Mouse (Mus musculus): ENCODE data around the gene Gadd45gip1.

Gadd45gip1 gene

DNA sequence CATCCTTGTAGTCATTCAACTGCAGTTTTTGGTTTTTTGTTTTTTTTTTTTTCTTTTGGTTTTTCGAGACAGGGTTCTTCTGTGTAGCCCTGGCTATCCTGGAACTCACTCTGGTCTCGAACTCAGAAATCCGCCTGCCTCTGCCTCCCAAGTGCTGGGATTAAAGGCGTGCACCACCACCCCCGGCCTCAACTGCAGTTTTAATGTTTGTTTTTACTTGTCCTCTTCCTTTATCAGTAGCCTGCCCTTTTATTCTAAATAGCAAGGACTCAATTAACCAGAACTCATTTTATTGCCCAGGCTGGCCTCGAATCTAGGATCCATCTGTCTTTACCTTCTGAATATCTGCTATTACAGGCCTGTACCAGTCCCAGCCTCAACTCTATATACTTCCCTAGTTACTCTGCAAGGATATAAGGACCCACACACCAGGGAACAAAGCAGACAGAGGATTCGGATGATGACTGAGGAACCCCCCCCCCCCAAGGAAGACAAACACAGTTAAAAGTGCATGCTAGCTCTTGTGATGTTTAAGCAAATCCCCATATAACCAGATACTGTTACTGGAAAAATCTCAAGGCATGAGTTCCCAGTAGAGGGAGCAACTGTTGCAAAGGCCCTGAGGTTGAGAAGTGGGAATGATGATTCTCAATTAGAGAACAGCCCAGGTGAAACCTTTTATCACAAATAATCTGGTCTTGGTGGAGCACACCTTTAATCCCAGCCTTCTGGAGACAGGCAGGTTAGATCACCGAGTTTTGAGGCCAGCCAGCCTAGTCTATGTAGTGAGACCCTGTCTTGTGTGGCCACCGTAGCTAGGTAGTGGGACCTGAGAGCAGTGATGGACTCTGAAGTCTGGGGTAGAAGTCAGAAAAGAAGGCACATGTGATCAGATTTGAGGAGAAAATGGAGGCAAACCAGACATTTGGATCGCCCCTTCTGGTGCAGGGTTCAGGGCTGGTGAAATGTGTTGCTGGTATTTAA, 1.7 kb downstream of the Gadd45gip1 start:
- DNase-seq = no peak

GRCm38 (mm10) chr8:84834002-84834865, 2.9 kb downstream of the Gadd45gip1 start:
- no peak for DNase-seq

GRCm38 (mm10) chr8:84834866-84835855, 3.8 kb downstream of the Gadd45gip1 start:
- DNase-seq = no peak

DNA sequence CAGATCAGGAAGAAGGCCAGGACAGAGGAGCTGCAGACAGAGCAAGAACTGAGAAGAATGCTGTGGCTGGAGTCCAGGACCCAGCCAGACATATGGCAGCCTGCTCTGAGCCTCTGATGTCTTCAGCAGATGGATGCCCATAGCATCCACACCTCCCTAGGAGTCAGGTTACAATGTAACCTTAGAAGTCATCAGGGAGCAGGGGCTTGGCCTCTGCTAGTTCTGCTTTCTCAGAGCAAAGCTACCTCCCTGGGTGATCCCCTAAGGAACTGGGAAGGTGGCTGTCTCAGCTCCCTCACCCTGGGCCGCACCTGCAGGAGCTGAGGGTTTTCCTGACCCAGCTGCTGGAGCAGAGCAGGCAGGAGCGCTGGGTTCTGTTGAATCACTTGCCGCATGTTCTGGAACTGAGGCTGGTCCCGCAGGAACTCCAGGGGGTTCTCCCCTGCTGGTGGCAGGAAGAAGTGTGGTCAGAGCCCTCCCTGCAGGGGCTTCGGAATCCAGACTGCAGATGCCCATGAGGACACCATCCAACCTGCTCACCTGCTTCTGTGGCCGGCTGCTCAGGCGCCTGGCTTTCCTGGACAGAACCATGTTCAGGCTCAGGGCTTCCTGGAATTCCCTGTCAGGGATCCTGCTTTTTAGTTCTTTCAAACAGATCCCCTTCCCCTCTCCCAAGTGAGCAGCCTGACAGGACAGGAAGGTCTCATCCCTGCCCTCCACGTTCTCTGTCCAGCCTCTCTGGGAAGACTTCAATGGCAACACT, 6.0 kb downstream of the Gadd45gip1 start:
- no peak for DNase-seq

DNA sequence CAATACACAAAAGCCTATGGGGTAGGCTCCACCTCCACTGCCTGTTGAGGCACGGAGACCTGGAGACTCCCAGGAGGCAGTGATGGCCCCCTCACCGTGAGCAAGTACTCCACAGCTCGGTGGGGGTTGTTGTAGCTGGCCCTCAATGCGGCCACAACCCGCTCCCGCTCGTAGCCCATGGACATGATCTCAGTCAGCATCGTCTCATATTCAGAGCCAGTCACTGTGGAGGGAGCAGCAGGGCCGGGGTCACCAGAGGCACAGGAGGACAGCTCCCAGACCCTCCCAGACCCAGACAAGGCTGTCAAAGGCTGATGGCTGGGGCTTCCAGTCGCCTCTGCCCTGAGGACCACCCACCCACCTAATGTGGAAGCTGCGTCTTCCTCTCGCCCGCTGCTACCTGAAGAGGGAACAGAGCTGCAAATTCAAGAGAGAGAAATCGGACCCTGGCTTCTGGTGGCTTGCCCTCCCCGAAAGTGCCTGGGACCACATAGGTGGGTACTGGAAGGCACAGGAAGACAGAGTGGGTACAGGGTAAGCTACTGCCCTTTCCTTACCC, 6.7 kb downstream of the Gadd45gip1 start:
- no peak for DNase-seq

GRCm38 (mm10) chr8:84838513-84838912, 7.2 kb downstream of the Gadd45gip1 start:
- DNase-seq = no peak

GRCm38 (mm10) chr8:84839411-84839810, 8.1 kb downstream of the Gadd45gip1 start:
- no peak for DNase-seq

DNA sequence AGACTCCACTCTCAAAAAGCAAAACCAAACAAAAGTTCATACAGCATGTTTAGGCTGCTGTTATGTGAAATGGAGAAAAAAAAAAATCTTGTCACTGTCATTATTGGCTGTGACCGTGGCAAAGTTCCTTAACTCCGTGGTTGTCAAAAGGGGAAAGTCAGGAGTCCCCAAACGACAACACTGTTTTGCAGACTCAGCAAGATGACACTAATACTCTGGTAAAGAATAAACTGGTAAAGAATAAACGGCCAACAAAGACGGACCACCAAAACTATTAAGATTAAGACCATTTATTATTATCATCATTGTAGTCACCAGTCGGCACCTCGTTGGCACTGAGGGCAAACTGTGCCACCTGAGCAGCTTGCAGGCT, 8.5 kb downstream of the Gadd45gip1 start:
- DNase-seq = no peak

DNA sequence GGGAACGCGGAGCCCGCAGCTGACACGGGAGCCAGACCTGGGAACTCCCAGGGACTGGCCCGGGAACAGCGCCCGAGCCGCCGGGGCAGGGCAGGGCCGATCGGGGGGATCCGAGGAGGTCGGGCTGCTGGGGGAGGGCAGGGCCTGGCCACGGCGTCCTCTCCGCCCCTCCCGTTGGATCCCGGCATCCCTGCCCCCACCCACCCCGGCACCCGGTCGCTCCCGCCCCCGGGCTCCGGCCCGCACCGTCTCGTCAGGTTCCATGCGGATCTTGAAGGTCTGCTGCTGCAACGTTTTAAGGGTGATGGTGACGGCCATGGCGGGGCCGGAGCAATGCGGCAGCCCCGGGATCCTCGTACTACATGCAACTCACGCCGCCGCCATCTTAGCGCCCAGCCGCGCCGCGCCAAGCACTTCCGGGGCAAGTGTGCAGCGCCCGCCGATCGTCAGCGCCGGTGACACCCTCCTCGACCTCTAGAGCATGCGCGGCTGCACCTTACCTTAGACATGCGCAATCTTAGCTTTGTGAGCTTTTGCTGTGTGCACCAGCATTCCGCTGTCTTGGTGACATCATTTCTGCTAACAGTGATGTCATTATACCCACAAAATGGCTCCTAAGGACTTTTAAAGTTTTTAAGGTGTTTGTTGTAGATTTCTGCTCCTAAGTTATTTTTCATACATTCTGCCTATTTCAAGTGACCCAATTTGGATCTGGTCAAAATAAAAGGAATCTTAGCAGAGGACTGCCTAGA, 9.1 kb downstream of the Gadd45gip1 start, which contains the start of gene Rad23a:
Gene Rad23a (minus strand): TSS at position 418 of the 752 bp plus-strand sequence.
- peak; percentile 80 to 83 for DNase-seq

DNA sequence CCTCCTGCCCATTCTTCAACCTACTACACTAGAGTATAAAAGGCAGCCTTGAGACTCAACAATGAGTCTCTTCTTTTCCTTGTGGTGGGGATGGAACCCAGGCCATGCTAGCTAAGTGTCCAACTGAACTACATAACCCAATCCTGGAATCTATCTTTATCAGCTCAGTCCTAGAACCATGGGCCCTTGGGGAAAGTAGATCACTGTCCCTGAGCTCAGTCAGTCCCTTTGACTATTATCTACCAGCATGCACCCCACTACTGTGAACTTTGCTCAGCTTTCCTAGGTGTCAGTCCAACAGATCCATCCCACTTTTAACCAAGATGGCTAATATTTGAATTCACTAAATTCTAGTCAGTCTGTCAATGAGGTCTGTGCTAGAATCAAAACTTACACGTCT, 10.2 kb downstream of the Gadd45gip1 start:
- no peak for DNase-seq

- no peak for DNase-seq
These were observed 13.2 kb downstream of the Gadd45gip1 start for GRCm38 (mm10) chr8:84844397-84845070.

DNA sequence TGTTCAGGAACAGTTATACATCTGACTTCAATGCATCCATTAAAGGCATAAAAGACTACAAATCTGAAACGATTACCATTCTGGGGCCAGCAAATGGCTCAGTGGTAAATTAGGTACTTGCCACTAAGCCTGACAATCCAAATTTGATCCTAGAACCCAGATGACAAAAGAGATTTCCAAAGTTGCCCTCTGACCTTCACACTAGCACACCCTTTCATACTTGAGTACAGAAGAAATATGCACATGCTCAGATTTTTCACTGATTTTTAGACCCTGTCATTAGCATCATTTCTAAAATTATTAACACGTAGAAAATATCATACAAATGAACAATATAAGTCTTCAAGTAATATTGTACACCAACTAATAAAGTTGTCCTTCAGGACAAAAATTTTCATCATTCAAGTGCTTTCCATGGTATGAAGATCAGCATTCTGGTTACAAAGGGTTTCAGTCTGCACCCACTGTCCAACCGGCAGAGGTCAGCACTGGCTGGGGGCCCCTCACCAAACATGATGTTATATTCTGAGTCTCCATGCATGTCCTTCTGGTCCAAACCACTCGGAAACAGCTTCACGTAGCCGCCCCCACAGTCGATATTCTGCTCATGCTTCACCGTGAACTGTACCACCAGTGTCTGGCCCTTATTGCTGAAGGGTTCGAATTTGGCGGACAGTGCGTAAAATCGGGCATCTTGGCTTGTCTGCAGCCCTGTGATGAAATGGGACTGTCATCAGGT, 14.2 kb downstream of the Gadd45gip1 start:
- DNase-seq = peak in 1 of 2 experiments; percentile 35

- DNase-seq = no peak
These were observed 14.9 kb downstream of the Gadd45gip1 start for GRCm38 (mm10) chr8:84846094-84846721.

- peak; percentile 98 to 99 for DNase-seq
These were observed 15.6 kb downstream of the Gadd45gip1 start, which contains the start of gene Calr for GRCm38 (mm10) chr8:84846722-84847572. TSS of gene Calr (minus strand) at chr8:84846934.

DNA sequence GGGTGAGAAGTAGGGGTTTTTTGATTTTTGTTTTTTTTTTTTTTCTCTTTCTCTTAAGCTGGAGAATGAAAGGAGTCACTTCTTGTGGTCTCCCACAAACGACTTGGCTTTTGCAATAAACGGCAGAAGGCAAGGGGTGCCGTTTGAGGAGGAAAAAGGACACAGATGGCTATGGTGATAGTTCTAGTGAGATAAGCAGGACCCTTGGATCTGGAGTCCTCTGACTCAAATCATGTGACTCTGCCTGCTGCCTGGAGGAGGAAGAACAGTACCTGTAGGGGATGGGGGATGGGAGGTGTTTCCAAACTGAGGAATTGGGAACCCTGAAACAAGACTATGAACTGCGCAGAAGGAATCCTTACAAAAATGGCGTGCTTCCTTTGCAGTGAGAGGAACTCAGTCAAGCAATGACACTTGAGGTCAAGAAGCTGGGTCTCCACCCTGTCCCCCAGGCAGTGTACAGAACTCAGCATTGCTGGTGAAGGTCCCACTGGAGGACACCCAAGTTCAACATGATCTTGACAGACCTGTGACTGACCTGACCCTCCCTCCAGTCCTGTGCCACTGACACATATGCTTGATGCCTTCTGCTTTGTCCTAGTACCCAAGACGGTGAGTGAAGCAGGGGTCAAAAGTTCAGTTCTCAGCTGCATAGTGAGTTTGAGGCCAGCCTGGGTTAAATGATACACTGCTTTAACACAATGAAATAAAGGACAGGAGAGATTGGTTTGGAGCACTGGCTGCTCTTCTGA, 16.5 kb downstream of the Gadd45gip1 start:
- DNase-seq = no peak

DNA sequence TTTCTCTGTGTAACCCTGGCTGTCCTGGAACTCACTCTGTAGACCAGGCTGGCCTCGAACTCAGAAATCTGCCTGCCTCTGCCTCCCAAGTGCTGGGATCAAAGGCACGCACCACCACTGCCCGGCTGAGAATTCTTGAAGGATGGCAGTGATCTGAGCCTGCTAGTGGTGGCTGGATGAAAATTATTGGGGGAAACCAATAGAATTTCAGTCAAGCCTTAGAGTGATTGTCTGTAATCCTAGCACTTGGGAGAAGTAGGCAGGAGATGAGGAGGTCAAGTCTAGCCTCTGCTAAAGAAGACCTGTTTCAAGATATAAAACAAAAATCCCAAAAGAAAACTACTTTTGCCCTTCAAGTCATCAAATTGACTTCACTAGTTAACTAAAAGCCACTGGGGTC, 25.1 kb downstream of the Gadd45gip1 start:
- DNase-seq = no peak
